ENCODE assay signal across 8 mouse cellular contexts in the genomic region with DNA sequence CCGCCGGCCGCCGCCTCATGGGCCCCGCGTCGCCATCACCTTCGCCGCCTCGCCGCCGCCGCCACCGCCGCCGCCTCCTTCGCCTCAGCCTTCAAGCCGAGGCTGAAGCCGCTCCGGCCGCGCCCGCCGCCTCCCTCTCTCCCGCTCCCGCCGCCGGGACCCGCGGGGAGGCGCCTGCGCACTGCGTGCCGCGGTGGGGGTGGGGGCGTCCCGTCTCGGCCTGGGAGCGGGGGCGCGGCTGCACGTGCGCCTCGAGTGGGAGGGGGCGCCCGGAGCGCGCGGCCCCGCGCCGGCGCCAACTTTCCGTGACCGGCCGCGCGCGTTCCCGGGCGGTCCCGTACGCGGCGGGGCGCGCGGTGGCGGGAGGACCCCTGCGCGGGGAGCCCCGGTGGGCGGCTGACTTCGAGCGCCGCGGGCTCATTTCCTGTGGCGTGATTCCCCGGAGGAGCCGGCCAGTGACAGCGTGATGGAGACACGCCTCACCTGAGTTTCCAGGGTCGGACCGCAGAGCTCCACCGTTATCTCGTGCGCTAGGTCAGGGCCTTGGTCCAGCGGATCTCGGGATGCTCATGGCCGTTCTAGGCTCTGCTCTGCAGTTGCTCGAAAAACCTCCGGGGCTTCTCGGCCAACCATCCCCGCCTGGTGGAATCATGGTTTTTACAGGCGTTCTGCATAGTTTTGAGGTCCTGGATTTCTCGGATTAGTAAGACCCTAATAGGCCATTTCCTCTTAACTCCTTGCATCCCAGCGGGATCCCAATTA. TPM values are rescaled to one million over a fixed set of nuclear protein-coding genes. Genes with fewer than 3 reads are reported as not detected.
A peak's percentile ranks its signal among the peaks of the same experiment; 100 is the strongest.
DNase-seq lines count a peak whose midpoint lies in the region; ATAC-seq and TF ChIP-seq lines count a peak whose summit lies in the region.

A gene (minus strand): TSS at position 680 of the 762 bp plus-strand sequence.

- H3K4me1 ChIP-seq in embryonic facial prominence, embryonic 11.5 days (ENCODE audit: control insufficient read depth, insufficient read depth, low read length): peaks cover 2% of the 10 kb centered on the region
- H3K4me1 ChIP-seq in liver, postnatal 0 days (ENCODE audit: insufficient read depth): peaks cover 7% of the 10 kb centered on the region

- H3K9me3 ChIP-seq in embryonic facial prominence, embryonic 11.5 days (replicated peaks; ENCODE audit: control insufficient read depth, low read length): no peaks in the 10 kb centered on the region
- H3K9me3 ChIP-seq in liver, postnatal 0 days (ENCODE audit: low read length): no peaks in the 10 kb centered on the region

- H3K27ac ChIP-seq in embryonic facial prominence, embryonic 11.5 days (replicated peaks; ENCODE audit: low read depth, low read length): peak within 1 kb of the TSS; percentile 100
- 0 out of 2 replicates have a peak within 1 kb of the TSS, but pooled peaks have one; percentile 31 for H3K27ac ChIP-seq in liver, postnatal 0 days (ENCODE audit: low read depth)

- WGBS in embryonic facial prominence, embryonic 11.5 days: under 1% methylated on average over 60 of the region's 97 CpGs
- 1% methylated on average over 61 of the region's 97 CpGs for WGBS in liver, postnatal 0 days (ENCODE audit: insufficient replicate concordance)

- TF ChIP-seq CTCF in liver, postnatal 0 days (IDR thresholded peaks at IDR 0.05; ENCODE audit: low read depth): no peak

- peak within 1 kb of the TSS; percentile 98 for H3K9ac ChIP-seq in embryonic facial prominence, embryonic 11.5 days (replicated peaks; ENCODE audit: low read length)
- peak within 1 kb of the TSS; percentile 31 for H3K9ac ChIP-seq in liver, postnatal 0 days (replicated peaks)

- no peaks in the 10 kb centered on the region for H3K27me3 ChIP-seq in embryonic facial prominence, embryonic 11.5 days (ENCODE audit: control insufficient read depth, insufficient read depth, low read length)
- H3K27me3 ChIP-seq in liver, postnatal 0 days (ENCODE audit: insufficient read depth, low read length): peaks cover 61% of the 10 kb centered on the region

- peak within 1 kb of the TSS; percentile 82 for H3K4me3 ChIP-seq in embryonic facial prominence, embryonic 11.5 days (ENCODE audit: low read depth, low read length)
- H3K4me3 ChIP-seq in liver, postnatal 0 days (ENCODE audit: low read depth, low read length): peak within 1 kb of the TSS; percentile 49

- peak; percentile 32 to 43 for DNase-seq in B cell, adult 2 months
- DNase-seq in adrenal gland, adult (ENCODE audit: inconsistent age in 2 of 2, low spot score in 1 of 2): peak; percentile 76 to 88
- DNase-seq in embryonic facial prominence, embryonic 11.5 days (ENCODE audit: low spot score): peak; percentile 90
- peak; percentile 57 to 67 for DNase-seq in heart, adult 9 months (ENCODE audit: low spot score in 2 of 2)
- DNase-seq in kidney, adult 9 months: peak; percentile 45
- DNase-seq in liver, postnatal 0 days: peak; percentile 36
- DNase-seq in ovary, postnatal 10 days (ENCODE audit: low spot score): peak; percentile 57
- DNase-seq in yolk sac, embryonic 10.5 days (ENCODE audit: low spot score): peak; percentile 65

- no peaks in the 10 kb centered on the region for H3K36me3 ChIP-seq in embryonic facial prominence, embryonic 11.5 days (replicated peaks; ENCODE audit: control insufficient read depth, insufficient read depth, low read depth, low read length)
- H3K36me3 ChIP-seq in liver, postnatal 0 days (replicated peaks; ENCODE audit: insufficient read depth, low read length): no peaks in the 10 kb centered on the region

- no peak for TF ChIP-seq EP300 in liver, postnatal 0 days (IDR thresholded peaks at IDR 0.05; ENCODE audit: low read depth)

- peak within 1 kb of the TSS; percentile 89 for H3K4me2 ChIP-seq in embryonic facial prominence, embryonic 11.5 days (ENCODE audit: low read depth, low read length)
- H3K4me2 ChIP-seq in liver, postnatal 0 days (ENCODE audit: low read depth, low read length): peak within 1 kb of the TSS; percentile 70

- ATAC-seq in embryonic facial prominence, embryonic 11.5 days (replicated peaks; ENCODE audit: insufficient number of reproducible peaks, low FRiP score, low TSS enrichment, low read depth): peak; percentile 82
- ATAC-seq in liver, postnatal 0 days: peak; percentile 23; the same call in 1 of the 2 replicates

RNA-seq across cellular contexts. Expression of the gene that starts here (rescaled TPM):
- 90.5 and 97.0 TPM in 2 replicates for polyA plus RNA-seq in embryonic facial prominence, embryonic 11.5 days (2014; fragmentation: Nextera tagmentation; extraction: Ambion mirVana)
- 1.4 and 1.6 TPM in 2 replicates for polyA plus RNA-seq in liver, postnatal 0 days (2015; fragmentation: Nextera tagmentation; extraction: Ambion mirVana)

Comparison
In these comparisons a context has a peak if more than half of its experiments do, and no peak if none do; other contexts are left out.
1. Peak in every context shown above with its lines: DNase-seq, ATAC-seq, H3K4me3 ChIP-seq and H3K27ac ChIP-seq.
2. RNA of the gene that starts here (polyA plus RNA-seq): 90.5 to 97.0 TPM in embryonic facial prominence, embryonic 11.5 days; 1.4 to 1.6 TPM in liver, postnatal 0 days; every median in the first group is over 10 times any median in the second.
3. DNase-seq: peak in every context shown above with its lines; median percentile 90 in embryonic facial prominence, embryonic 11.5 days; 82 in adrenal gland, adult; 65 in yolk sac, embryonic 10.5 days; 62 in heart, adult 9 months; 57 in ovary, postnatal 10 days; 45 in kidney, adult 9 months; 38 in B cell, adult 2 months; 36 in liver, postnatal 0 days.